Mouse (Mus musculus): ENCODE data around the gene Ccdc169. TPM values are rescaled to one million over a fixed set of nuclear protein-coding genes. Genes with fewer than 3 reads are reported as not detected.
"Not testable (repeated sequence)": the region's sequence is repeated elsewhere in the genome, so short reads cannot be mapped to it uniquely, and the experiment has no call there.

The Ccdc169 gene
- polyA plus RNA-seq, 1 experiment from 2014 or later, result not detected

DNA sequence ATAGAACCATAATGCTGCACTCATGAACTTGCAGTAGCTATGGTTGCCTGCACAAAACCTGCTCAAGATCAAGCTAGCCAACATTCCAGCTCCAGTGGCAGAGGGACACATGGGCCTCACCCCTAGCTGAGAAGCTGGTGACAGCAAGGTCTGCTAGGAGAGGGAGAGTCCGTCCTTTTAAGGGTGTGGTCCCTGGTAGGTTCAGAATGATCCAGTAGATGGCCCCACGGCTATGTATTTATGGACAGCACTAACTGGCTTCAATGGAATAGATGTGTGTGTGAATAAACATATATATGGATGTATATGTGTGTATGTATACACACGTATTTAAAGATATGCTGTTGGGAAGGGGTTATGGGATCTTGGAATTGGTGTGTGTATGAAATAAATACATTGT, 35.3 kb downstream of the Ccdc169 start:
- WGBS, result 73% methylated on average over 3 of the region's 3 CpGs
- Histone ChIP-seq H3K9me3 (ENCODE audit: control insufficient read depth, low read length) (no peaks in the 10 kb centered on the region), H3K4me3 (ENCODE audit: low read length) (no peak overlapping the region), H3K27ac (ENCODE audit: low read length) (no peak overlapping the region), H3K4me2 (ENCODE audit: low read depth, low read length) (no peak overlapping the region), H3K36me3 (ENCODE audit: control insufficient read depth, insufficient read depth, low read length) (no peaks in the 10 kb centered on the region), H3K27me3 (replicated peaks; ENCODE audit: control insufficient read depth, insufficient read depth, low read length) (no peaks in the 10 kb centered on the region), H3K4me1 (ENCODE audit: control insufficient read depth, insufficient read depth, low read length) (no peaks in the 10 kb centered on the region), H3K9ac (ENCODE audit: low read depth, low read length) (no peak overlapping the region)
- no peak for ATAC-seq

DNA sequence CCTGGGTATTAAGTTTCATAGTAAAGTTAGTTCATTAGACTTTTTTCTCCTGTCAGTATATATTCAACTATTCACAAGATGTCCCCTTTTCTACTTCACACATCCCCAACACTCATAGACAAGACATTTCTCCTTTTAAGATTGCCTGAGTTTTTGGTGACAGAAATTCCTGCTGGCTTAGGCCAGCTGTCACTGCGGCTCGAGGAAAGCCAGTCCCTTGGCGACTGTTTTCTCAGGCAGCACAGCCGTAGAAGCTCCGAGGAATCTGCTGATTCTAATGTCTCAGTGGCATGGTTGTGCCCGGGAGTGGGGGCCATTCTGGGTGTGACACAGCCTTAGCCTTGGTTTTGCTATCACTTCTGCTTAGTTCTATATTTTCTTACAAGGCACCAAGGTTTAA, 40.1 kb downstream of the Ccdc169 start:
- 46% methylated on average over 6 of the region's 6 CpGs for WGBS
- H3K4me3 ChIP-seq (ENCODE audit: low read length), result no peak overlapping the region
- ATAC-seq, result no peak
- H3K36me3 ChIP-seq (ENCODE audit: control insufficient read depth, insufficient read depth, low read length), result no peaks in the 10 kb centered on the region
- H3K9me3 ChIP-seq (ENCODE audit: control insufficient read depth, low read length), result peaks cover 1% of the 10 kb centered on the region; the same call in 1 of the 2 replicates
- no peak overlapping the region for H3K4me2 ChIP-seq (ENCODE audit: low read depth, low read length)
- no peak overlapping the region for H3K27ac ChIP-seq (ENCODE audit: low read length)
- H3K27me3 ChIP-seq (replicated peaks; ENCODE audit: control insufficient read depth, insufficient read depth, low read length), result no peaks in the 10 kb centered on the region
- no peaks in the 10 kb centered on the region for H3K4me1 ChIP-seq (ENCODE audit: control insufficient read depth, insufficient read depth, low read length)
- H3K9ac ChIP-seq (ENCODE audit: low read depth, low read length), result no peak overlapping the region

DNA sequence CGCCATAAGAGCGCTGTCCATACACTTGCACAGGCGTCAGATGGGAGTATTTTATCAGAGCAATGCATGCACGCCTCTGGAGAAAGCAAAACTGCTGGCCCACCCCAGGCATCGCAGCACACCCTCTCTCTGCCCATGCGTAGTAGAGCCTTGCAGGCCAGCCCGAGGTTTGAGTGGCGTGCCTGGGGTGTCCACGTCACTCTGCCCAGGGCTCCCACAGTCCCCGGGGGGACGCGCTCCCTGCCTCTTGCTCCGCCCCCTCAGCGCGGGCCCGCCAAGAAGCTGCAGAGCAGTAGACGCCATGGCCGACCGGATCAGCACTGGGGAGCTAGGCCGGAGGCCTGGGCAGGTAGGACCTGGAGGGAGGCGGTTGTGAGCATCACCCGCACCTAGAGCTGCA, 44.6 kb downstream of the Ccdc169 start, which contains the start of gene Sohlh2:
Sohlh2 (plus strand) TSS at position 263 of the 400 bp plus-strand sequence.
- Histone ChIP-seq H3K4me1 (ENCODE audit: control insufficient read depth, insufficient read depth, low read length) (no peaks in the 10 kb centered on the region), H3K9me3 (ENCODE audit: control insufficient read depth, low read length) (peaks cover 3% of the 10 kb centered on the region; the same call in 1 of the 2 replicates), H3K36me3 (ENCODE audit: control insufficient read depth, insufficient read depth, low read length) (no peaks in the 10 kb centered on the region), H3K9ac (ENCODE audit: low read depth, low read length) (no peak within 1 kb of the TSS), H3K4me2 (ENCODE audit: low read depth, low read length) (no peak within 1 kb of the TSS), H3K27ac (ENCODE audit: low read length) (no peak within 1 kb of the TSS), H3K4me3 (ENCODE audit: low read length) (no peak within 1 kb of the TSS), H3K27me3 (replicated peaks; ENCODE audit: control insufficient read depth, insufficient read depth, low read length) (no peaks in the 10 kb centered on the region)
- ATAC-seq, result no peak
- WGBS, result 93% methylated on average over 22 of the region's 22 CpGs

DNA sequence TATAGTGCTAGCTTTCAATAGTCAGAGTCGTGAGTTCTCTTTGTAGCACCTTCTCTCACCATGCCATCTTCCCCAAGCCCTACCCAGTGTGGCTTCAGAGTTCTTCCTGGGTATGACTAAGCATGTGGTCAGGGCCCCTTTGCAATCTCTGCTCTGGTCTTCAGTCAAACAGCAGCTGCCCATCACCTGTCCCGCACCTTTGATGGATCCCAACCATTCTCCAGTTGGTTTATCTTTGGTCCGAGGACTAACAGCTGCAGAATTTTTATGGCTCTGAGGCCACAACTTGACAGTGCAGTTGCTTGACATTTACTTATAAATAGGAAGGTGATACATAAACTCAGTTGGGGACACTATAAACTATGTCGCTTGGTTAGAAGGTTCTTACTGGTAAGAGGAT, 54.5 kb downstream of the Ccdc169 start:
- Histone ChIP-seq H3K27ac (ENCODE audit: low read length) (no peak overlapping the region), H3K4me1 (ENCODE audit: control insufficient read depth, insufficient read depth, low read length) (no peaks in the 10 kb centered on the region), H3K9me3 (ENCODE audit: control insufficient read depth, low read length) (no peaks in the 10 kb centered on the region), H3K4me2 (ENCODE audit: low read depth, low read length) (no peak overlapping the region), H3K9ac (ENCODE audit: low read depth, low read length) (no peak overlapping the region), H3K36me3 (ENCODE audit: control insufficient read depth, insufficient read depth, low read length) (no peaks in the 10 kb centered on the region), H3K27me3 (replicated peaks; ENCODE audit: control insufficient read depth, insufficient read depth, low read length) (no peaks in the 10 kb centered on the region), H3K4me3 (ENCODE audit: low read length) (no peak overlapping the region)
- ATAC-seq, result no peak
- 68% methylated on average over 4 of the region's 4 CpGs for WGBS

DNA sequence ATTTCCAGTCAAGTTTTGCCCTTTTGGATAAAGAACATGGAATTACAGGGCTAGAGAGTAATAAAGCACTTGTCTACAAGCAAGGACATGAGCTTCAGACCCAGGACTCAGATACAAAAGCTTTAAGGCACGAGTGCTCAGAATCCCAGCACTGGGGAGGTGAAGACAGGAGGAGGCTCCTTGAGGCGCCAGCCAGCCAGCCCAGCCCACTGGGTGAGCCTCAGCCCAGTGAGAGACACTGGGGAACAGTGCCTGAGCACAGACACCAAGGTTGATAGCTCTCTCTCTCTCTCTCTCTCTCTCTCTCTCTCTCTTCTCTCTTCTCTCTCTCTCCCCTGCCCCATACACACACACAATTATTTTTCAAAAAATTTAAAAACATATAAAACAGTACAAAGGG, 56.2 kb downstream of the Ccdc169 start:
- H3K9me3 ChIP-seq (ENCODE audit: control insufficient read depth, low read length), result no peaks in the 10 kb centered on the region
- no peak overlapping the region for H3K4me3 ChIP-seq (ENCODE audit: low read length)
- H3K27ac ChIP-seq (ENCODE audit: low read length), result no peak overlapping the region
- H3K36me3 ChIP-seq (ENCODE audit: control insufficient read depth, insufficient read depth, low read length), result no peaks in the 10 kb centered on the region
- H3K9ac ChIP-seq (ENCODE audit: low read depth, low read length), result no peak overlapping the region
- H3K27me3 ChIP-seq (replicated peaks; ENCODE audit: control insufficient read depth, insufficient read depth, low read length), result no peaks in the 10 kb centered on the region
- WGBS, result 45% methylated on average over 2 of the region's 2 CpGs
- ATAC-seq, result no peak
- H3K4me1 ChIP-seq (ENCODE audit: control insufficient read depth, insufficient read depth, low read length), result no peaks in the 10 kb centered on the region
- H3K4me2 ChIP-seq (ENCODE audit: low read depth, low read length), result no peak overlapping the region

DNA sequence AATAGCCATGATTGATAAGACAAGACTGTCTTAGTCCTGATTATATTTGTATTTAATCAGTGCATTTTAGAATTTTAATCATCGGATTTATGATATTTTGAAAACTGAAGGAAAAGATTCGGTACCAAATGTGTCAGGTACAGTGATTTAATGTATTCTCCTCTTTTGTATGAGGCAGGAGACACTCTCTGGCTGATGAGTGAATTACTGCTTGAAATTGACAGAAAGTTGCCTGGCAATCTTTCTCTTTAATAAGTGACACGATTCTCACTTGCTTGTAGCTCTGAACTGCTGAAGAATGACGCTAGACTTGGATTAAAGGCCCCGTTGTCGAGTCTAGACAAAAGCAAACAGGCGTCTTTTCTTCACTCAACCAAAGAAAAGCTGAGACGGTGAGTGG, 57.7 kb downstream of the Ccdc169 start:
- 79% methylated on average over 8 of the region's 8 CpGs for WGBS
- Histone ChIP-seq H3K36me3 (ENCODE audit: control insufficient read depth, insufficient read depth, low read length) (no peaks in the 10 kb centered on the region), H3K9ac (ENCODE audit: low read depth, low read length) (no peak overlapping the region), H3K9me3 (ENCODE audit: control insufficient read depth, low read length) (no peaks in the 10 kb centered on the region), H3K4me1 (ENCODE audit: control insufficient read depth, insufficient read depth, low read length) (no peaks in the 10 kb centered on the region), H3K27ac (ENCODE audit: low read length) (no peak overlapping the region), H3K4me2 (ENCODE audit: low read depth, low read length) (no peak overlapping the region), H3K27me3 (replicated peaks; ENCODE audit: control insufficient read depth, insufficient read depth, low read length) (no peaks in the 10 kb centered on the region), H3K4me3 (ENCODE audit: low read length) (no peak overlapping the region)
- no peak for ATAC-seq

DNA sequence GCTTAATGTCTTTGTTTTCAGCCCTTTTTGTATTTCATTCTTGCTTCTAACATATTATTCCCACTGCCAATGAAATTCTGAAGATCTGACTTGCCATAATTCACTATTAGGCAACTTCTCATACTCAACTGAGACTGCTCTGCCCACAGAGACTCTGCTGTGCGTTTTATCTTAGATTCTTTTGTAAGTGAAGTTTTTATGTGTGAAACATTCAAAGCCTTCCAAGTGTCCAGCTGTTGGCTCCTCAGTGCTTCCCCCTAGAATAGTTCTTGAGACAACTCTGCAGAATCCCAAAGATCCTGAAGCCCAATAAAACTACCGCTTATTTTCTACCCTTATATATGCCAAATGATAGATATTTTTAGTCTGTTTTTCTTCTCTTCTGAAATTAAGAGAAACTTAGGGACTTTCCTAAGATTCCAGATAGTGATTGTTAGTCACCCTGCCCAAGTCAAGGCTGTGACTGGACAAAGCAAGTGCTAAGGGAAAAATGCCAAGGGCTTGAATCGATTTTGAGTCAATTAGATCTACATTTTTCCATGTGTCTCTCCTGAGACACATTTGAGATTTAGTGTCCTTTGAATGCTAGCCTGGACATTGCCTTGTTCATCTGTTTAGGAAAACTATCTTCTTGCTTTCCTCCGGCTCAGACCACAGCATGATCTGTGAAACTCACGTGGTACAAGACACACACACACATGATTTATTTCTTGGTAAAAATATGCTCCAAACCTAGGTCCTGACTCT, 58.6 kb downstream of the Ccdc169 start:
- Histone ChIP-seq H3K9ac (ENCODE audit: low read depth, low read length) (no peak overlapping the region), H3K27ac (ENCODE audit: low read length) (no peak overlapping the region), H3K36me3 (ENCODE audit: control insufficient read depth, insufficient read depth, low read length) (no peaks in the 10 kb centered on the region), H3K9me3 (ENCODE audit: control insufficient read depth, low read length) (no peaks in the 10 kb centered on the region), H3K27me3 (replicated peaks; ENCODE audit: control insufficient read depth, insufficient read depth, low read length) (no peaks in the 10 kb centered on the region), H3K4me1 (ENCODE audit: control insufficient read depth, insufficient read depth, low read length) (no peaks in the 10 kb centered on the region), H3K4me3 (ENCODE audit: low read length) (no peak overlapping the region), H3K4me2 (ENCODE audit: low read depth, low read length) (no peak overlapping the region)
- no peak for ATAC-seq
- WGBS, result 65% methylated on average over 5 of the region's 5 CpGs

DNA sequence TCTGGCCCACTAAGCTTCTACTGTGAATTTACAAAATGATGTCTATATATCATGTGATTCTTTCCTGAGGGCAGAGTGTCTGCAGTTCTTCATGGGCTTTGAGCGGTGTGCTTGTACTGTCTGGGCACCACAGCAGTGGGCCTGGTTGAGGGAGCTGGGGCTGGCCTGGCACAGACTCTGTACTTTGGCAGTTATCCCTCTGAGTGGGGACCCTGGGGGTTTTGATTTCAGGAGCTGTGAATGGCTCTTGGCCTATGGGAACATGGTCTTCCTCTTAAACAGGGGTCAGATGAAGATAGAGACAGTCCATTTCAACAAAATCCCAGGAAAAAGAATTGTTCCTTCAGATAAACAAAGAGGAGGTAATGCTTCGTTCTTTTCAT, 59.2 kb downstream of the Ccdc169 start:
- ATAC-seq, result no peak
- WGBS, result 61% methylated on average over 2 of the region's 2 CpGs
- H3K36me3 ChIP-seq (ENCODE audit: control insufficient read depth, insufficient read depth, low read length), result no peaks in the 10 kb centered on the region
- H3K4me2 ChIP-seq (ENCODE audit: low read depth, low read length), result no peak overlapping the region
- H3K4me1 ChIP-seq (ENCODE audit: control insufficient read depth, insufficient read depth, low read length), result no peaks in the 10 kb centered on the region
- H3K9me3 ChIP-seq (ENCODE audit: control insufficient read depth, low read length), result no peaks in the 10 kb centered on the region
- H3K27ac ChIP-seq (ENCODE audit: low read length), result no peak overlapping the region
- no peaks in the 10 kb centered on the region for H3K27me3 ChIP-seq (replicated peaks; ENCODE audit: control insufficient read depth, insufficient read depth, low read length)
- H3K9ac ChIP-seq (ENCODE audit: low read depth, low read length), result no peak overlapping the region
- H3K4me3 ChIP-seq (ENCODE audit: low read length), result no peak overlapping the region

DNA sequence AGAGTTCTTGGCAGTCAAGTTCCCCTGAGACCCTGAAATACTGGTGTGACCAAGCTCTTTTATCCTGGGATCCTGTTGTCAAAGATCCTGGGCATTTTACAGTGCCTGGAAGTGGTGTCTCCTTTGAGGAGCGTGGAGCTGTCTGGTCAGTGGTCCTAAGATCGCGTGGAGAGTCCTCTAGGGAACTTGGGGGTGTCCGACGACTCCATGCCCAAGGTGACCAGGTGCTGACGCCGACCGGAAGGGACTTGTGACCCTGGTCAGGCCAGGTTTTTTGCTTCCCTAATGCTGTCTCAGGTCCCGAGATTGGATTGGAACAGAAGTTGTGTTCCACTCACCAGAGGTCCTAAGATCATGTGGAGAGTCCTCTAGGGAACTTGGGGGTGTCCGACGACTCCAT, 66.5 kb downstream of the Ccdc169 start:
- H3K4me1 ChIP-seq (ENCODE audit: control insufficient read depth, insufficient read depth, low read length); H3K4me3 ChIP-seq (ENCODE audit: low read length); H3K9me3 ChIP-seq (ENCODE audit: control insufficient read depth, low read length); H3K9ac ChIP-seq (ENCODE audit: low read depth, low read length); ATAC-seq; H3K4me2 ChIP-seq (ENCODE audit: low read depth, low read length); H3K36me3 ChIP-seq (ENCODE audit: control insufficient read depth, insufficient read depth, low read length); H3K27me3 ChIP-seq (replicated peaks; ENCODE audit: control insufficient read depth, insufficient read depth, low read length); H3K27ac ChIP-seq (ENCODE audit: low read length): not testable (repeated sequence)
- WGBS, result 94% methylated on average over 11 of the region's 11 CpGs

DNA sequence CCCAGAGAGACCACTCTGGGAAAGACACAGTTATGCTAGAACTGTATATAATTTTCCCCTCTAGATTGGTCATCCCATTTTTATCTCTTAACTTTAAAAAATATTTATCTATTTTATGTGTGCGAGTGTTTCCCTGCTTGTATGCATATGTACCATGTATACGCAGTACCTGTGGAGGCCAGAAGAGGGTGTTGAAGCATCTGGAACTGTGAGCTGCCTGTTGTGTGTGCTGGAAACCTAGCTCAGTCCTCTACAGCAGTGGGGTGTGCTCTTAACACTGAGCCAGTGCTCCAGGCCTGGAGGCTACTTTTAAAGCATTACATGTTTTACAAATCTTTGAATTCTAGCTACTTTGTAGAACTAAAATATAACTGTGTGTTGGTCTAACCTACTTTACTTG, 69.3 kb downstream of the Ccdc169 start:
- 98% methylated on average over 2 of the region's 2 CpGs for WGBS

More for the DNA sequence above, 69.3 kb downstream of the Ccdc169 start:
- Histone ChIP-seq H3K27ac (ENCODE audit: low read length) (no peak overlapping the region), H3K4me1 (ENCODE audit: control insufficient read depth, insufficient read depth, low read length) (no peaks in the 10 kb centered on the region), H3K9me3 (ENCODE audit: control insufficient read depth, low read length) (no peaks in the 10 kb centered on the region), H3K4me2 (ENCODE audit: low read depth, low read length) (no peak overlapping the region), H3K36me3 (ENCODE audit: control insufficient read depth, insufficient read depth, low read length) (no peaks in the 10 kb centered on the region), H3K9ac (ENCODE audit: low read depth, low read length) (no peak overlapping the region), H3K4me3 (ENCODE audit: low read length) (no peak overlapping the region), H3K27me3 (replicated peaks; ENCODE audit: control insufficient read depth, insufficient read depth, low read length) (no peaks in the 10 kb centered on the region)
- no peak for ATAC-seq

Measured in intestine, embryonic 16.5 days (tissue).